Mouse (Mus musculus) CD8-positive naive resting alpha-beta T cell, adult 2 months (primary cell): ENCODE results near the gene Me1.

Source experiments
- DNase-seq, 2 experiments: peaks; one replicate each; pipeline ENCODE4 v3.0.0; 2022; ENCODE audit warnings: low read depth in 2 of 2, low spot score in 2 of 2

Me1 gene

DNA sequence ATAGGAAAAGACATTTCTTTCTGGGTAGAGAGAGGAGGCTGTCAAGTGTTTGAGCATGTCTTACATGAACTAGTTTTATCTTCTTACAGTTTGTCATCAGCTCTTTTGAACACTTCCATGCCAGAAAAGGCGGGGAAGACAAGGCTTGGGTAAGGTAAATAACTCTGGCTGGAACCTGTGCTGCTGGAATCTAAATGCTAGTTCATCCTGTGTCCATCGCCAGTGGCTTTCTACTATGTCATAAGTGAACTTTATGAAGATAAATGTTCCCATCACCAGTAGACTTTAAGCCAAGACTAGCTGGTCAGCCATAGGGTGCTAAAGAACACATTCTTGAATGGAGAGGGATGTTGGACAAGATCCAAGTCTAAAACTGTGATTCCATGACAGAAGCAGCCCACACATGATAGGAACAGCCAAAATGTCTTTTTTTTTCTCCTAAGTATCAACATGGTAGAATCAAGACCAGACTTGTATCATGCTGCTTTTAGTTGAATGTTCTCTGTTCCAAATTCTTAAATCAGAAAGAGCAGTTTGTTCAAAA is 14.4 kb upstream of the Me1 start:
- no peak for DNase-seq

DNA sequence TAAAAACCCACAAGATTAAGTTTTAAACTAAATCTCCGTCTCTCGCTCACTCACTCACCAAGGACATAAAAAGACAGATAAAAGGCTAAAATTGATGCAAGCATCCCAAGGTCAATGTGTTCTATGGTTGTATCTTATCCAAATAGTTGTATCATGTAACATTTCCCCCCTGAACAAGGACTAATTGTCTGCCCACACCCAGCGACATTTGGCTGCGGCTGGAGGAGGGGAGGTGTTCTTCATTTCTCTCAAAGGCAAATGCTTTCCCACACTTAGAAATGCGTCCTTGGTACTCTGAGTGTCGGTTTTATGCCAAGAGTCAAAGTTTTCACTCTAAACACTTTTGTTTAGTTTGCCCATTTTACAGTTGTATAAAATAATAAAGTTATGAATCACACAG is 13.2 kb upstream of the Me1 start:
- no peak for DNase-seq

DNA sequence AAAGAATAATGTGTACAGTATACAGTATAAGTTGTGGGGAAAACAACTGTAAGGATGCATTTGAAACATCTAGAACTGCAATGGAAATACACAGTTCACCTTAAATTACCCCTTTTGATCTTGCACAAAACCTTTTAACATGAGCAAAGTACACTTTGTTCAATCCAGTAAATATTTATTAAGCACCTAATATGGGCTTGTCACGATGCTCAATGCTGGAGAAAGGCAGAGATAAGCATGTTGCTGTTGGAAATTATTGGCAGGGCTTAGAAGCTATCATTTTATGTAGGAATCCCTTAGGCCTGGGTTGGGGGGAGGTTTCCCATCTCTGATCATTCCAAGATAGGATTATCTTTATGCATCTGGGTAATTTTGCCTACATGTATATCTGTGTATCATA is 11.7 kb upstream of the Me1 start:
- DNase-seq, result no peak

DNA sequence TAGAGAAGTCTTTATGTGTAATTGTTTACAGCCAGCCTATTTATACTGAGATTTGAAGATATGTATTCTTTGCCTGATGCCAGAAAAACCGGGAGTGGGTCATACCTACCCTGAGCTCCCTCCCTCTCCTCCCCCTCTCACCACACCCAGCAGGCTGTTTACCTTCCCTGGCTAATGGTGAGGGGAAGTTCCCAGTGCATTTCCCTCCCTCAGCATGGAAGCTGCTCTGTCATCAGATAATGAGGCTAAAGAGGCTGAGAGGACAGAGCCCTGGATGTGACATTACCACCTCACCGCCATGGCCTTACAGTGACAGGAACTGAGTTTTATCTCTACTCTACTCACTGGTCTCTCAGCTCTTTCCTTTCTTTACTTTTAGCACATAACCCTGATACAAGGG is 6.1 kb upstream of the Me1 start:
- no peak for DNase-seq

DNA sequence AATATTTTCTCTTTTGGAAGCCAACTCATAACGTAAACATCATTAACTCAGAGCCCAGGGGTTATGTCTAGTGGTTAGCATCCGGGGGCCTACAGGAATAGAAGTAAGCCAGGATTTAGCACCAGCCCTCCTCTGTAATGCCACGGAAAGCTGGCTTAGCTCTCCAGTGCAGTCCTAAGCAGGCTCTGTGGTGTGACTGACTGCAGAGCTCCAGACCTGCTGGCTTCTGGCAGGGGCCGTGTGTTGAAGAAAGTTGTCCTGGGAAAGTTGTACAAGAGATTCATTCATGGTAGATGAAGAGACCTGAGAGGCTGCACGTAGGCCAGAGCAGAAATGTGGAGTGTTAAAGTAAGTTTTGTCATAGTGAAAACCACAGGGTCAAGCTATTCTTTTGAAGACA is 5.5 kb upstream of the Me1 start:
- DNase-seq, result no peak

DNA sequence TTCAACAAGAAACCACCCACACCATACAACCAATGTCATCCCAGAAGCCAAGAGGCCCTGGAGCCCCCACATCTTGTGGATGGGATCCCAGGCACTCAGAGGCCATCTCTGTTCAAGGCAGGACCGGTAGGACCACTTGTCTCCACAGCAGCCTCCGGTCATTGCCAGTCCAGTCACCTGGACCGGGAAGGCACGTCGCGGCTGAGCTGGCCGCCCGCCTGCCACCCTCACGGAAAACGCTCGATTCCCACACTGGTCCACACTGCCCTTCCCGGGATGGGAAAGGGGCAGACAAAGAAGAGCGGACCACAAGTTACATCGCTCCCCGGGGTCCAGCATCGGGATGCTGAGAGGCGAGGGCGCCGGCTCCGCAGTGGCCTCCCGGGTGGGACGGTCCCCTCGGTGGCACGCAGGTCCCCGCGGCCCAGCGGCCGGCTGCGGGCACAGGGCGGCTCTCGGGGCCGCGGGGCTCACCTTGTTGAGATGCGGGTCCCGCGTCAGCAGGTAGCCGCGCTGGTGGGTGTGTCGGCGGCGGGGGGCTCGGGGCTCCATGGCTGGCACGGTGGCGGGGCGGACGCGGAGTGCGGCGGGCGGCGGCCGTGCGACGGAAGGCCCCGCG is 445 bp downstream of the Me1 start:
- no peak for DNase-seq

DNA sequence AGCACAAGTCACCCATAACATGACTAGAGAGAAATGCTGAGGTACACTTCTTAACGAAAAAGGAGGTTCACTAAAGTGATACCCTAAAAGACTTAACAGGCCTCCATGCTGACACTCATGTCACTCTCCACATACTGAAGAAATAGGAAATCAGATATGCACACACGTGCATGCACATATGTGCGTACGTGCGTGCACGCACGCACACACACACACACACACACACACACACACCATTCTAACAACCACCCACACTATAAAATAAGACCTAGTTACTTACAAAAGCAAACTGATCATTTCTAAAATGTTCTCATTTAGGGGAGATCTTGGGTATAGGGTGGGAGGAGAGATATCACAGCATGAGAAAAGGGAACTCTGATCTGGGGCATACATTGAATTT is 1.1 kb downstream of the Me1 start:
- DNase-seq, result no peak

DNA sequence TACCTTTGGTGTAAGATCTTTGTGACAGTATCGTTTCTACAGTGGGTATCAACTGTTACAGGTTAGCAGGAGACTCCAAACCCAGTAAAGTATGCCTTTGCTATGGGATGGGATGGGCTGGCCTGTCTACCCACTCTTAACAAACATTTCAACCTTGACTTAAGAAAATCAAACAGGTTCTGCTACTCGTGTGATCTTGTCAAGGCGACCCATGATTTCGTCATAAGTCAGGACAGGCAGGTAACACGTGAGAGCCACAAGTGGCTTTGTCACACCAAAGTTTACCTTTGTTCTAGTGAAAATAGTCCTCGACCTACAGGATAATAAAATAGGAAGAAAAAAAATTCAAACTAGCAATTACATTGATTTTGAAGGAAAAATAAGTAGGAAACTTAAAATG is 1.8 kb downstream of the Me1 start:
- no peak for DNase-seq

DNA sequence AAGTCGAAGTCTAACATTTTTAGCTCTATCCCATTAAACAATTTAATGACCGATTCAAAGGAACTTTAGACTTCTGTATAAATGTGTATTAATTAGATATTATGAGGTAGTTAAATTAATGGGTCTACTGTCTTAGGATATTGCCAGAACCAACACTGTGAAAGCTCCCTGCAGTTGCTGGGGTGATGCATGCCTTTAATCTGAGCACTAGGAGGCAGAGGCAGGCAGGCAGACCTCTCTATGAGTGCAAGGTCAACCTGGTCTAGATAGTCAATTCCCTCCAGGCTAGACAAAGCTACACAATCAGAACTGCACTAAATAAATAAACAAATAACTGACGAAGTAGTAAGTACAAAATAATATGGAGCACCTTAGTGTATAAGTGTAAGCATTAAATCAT is 3.1 kb downstream of the Me1 start:
- DNase-seq, result no peak

DNA sequence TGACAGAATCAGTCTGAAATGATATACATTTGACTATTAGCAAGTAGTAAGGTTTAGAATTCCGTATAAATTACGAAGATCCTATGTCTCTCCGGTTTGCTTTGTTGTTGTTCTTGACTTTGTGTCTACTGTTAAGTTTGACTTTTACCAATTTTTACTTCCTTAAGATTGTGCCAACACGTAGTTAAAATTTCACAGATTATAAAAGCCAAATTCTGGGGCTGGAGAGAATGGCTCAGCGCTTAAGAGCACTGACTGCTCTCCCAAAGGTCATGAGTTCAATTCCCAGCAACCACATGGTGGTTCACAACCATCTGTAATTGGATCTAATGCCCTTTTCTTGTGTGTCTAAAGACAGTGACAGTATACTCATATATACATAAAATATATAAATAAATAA is 3.5 kb downstream of the Me1 start:
- DNase-seq, result no peak

DNA sequence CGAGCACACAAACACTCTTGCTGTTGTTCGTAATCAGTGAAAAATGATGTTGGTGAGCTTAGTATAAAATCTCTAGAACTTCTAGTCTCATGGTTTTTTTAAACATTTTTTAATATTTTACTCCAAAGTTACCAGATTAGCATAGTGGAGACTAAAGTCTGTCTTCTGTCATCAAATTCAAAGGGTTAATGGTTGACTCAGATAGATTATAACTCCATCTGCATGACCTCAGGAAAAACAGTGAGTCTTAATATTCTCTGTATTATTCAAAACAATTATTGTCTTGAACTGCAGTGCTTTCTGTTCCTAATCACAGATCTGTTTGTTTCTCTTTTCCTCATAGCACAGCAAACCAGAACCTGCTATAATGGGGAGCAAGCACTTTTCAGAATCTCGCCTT is 4.7 kb downstream of the Me1 start:
- DNase-seq, result no peak

DNA sequence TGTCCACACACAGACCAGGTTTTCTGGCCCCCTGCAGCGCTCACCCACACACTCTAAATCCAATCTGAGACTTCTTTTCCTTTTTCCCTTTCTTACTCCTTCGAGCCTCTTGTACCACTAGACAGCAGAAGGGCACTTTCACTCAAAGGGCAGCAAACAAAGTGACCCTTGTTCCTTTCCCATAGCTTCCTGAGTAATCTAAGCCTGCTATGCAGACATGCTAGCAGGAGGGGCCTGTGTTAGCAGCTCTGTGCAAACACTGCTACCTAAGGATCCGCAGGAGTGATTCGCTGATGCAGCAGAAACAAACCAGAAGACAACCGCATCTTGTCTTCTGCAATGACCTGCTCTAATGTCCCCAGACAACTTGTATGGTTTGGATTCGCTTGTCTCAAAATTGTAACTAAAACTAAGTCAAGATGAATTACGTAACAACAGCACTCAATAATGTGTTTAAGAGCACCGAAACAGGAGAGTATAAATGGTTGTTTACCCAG is 12.0 kb downstream of the Me1 start:
- no peak for DNase-seq

DNA sequence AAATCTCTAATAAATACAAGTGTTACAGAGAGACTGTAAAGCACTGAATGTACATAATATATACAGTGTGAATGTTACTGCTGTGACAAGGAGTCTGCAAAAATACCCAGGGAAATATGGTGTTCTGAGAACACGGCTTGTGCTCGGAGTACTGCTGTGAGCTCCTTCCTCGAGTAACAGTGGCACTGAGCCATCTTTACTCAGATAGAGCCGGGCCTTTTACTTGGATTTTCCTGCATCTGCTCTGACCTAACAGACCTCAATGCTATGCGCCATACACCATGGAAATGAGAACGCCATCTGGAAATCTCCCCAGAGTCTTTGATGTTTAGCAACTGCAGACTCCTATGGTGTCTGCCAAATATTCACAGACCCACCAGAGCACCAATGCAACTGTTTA is 12.9 kb downstream of the Me1 start:
- no peak for DNase-seq

DNA sequence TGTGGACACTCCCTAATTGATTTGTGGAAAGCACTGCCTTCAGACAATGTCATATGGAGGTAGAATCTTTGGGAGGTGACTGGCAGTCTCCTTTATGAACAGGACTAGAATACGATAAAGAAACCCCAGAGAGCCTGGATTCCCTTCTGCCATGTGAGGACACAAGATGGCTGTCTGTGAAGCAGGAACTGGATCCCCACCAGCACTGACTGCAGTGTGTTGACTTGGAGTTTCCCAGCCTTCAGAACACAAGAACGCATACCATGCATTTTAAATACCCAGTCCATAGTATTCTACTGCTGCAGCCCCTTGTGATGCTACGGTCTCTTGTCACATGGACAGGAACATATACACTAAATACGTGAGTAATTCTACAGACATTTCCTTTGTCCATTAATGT is 13.5 kb downstream of the Me1 start:
- no peak for DNase-seq

DNA sequence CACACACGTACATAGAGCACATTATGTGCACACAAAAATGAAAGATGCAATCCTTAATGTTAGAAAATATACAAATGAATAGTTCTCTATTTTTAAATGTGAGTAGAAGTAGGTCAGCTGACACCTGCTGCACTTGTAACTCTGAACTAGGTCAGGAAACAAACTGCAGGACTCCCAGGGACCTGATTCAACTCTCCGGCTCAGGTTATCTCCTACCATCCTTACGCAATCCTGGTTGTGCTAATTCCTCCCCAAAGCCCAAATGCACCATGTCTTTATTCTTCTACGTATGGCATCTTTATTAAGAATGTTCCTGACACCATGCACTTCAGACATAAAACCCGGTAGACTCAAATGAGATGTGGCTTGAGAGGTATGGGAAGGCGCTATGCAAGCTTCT is 15.3 kb downstream of the Me1 start:
- no peak for DNase-seq

DNA sequence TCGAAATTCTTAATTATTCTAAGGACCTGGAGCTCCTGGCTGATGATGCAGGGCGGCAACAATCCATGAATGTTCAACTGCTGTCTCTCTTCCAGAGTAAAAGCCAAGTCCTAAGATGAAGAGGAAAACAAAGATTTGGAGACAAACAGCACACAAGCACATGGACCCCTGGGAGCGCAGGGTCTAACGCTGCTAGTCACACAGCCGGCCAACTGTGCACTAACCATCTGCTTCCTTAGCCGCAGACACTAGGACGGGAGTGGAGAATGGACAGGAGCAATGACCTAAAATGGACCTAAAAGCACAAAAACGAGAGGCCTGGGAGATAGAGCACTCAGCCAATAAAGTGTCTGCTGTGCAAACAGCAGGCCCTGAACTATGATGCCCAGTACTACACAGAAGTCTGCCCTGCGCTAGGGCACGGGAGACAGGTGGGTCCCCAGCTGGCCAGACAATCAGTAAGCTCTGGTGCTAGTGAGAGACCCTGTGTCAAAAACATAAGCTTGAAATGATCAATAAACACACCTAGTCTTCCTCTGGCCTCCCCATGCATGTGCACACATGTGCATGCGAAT is 15.8 kb downstream of the Me1 start:
- no peak for DNase-seq

DNA sequence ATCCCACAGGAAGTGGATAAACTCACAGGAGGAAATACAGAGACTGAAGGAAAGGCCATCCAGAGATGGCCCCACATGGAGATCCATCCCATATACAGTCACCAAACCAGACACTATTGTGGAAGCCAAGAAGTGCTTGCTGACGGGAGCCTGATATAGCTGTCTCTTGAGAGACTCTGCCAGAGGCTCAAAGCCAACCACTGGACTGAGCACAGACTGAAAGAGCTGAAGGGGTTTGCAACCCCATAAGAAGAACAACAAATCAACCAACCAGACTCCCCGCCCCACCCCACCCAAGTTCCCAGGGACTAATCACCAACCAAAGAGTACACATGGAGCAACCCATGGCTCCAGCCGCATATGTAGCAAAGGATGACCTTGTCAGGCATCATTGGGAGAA is 19.5 kb downstream of the Me1 start:
- no peak for DNase-seq

DNA sequence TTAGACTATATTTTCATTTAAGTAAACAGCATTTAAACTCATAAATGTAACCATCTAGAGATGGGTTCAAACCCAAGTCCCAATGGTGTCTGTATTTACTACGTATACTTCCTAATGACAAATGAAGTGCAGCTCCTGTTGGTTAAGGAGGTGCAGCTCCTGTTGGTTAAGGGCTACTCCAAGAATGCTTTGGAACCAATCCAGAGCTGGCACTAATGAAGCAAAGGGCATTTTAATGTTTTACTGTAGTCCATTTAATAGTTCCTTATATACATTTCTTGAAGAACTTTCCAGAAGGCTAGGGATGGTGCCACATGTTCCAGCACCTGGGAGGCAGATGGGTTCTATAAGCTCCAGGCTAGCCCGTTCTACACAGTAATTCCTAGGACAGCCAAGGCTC is 20.3 kb downstream of the Me1 start:
- no peak for DNase-seq

DNA sequence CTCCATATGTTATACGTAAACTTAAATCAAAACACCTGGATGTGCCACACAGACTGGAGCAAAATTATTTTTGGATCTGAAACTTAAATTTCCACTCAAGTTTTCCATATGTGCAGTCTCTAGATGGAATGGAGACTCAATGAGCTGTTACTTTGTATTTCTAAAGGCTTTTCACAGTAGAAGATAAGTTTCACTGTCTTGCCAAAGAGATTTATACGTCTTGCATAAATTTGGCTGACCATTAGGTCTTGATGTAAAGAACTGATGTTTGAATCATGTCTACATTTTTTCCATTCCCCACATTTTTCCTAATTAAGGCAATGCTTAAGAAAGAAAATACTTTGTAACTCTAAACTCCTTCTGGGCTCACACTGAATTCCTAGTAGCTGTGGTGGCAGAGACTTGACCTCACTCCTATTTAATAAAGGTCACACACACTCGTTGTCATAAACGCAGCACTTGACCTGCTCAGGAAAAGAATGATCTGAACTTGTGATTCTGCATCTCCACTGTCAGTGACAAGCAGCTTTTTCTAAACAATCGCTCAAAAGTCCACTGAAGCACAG is 22.8 kb downstream of the Me1 start:
- DNase-seq, result no peak

DNA sequence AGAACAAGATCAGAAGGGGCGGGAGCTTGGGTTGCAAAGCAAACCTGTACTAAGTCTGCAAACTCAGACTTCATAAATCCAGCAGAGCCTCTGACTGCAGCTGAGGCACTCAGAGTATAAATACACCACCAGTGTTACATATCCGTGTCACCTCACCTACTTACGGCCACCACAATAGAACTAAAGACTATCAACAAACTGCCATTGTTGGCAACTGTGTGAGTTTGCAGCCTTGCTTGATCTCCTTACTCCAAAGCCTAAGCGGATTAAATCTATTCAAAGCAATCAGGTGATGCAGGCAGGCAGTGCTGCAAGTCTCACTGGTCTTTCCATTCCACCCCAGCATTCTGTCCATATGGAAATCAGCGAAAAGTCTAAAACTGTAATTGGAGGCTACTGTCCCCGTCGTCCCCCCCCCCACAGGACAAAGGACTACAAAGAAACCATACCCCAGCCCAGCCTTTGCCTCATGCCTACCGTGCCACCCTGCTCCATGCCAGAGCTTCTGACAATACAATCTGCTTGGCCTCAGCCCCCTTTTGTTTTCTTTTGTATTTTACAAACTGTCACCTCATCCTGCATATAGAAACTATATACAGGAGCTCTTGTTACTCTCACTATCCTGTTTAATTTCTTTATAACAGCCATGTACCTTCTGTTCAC is 27.0 kb downstream of the Me1 start:
- DNase-seq, result no peak

DNA sequence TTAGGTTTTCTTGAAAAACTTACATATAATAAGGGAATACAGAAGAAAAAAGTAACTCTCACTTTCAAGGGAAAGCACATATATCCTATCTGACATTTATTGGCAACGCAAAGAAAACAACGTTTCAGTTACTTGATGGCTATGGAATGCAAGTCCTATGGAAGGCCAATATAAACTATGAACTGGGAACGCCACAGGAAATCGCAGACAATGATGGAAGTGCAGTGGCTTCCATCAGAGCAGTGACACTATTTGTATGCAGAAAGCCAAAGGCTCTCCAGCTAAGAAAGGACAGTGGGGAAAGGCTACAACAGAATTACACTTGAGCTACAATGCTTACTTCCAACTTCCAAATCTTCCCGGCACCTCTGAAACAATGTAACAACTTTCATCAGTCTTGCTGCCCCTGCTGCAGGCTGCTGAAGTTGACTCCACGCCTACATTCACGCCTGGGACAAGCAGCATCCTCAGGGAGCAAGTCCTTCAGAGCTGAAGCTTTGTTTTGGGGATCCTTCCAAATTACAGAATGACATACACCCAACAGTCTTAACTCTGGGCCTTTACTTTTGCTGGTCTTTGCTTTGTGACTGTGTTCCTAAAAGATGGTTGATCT is 28.5 kb downstream of the Me1 start:
- no peak for DNase-seq

DNA sequence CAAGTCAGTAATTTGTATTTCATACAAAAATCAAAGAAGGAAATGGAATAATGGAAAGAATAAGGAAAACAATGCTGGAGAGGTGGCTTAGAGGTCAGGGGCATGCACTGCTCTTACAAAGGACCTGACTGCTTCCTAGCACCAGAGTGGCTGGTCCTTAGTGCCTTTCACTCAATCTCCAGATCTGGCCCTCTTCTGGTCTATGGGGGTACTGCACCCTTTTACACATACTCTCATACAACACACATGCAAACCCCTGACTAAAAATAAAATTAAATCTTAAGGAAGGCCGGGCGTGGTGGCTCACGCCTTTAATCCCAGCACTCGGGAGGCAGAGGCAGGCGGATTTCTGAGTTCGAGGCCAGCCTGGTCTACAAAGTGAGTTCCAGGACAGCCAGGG is 34.1 kb downstream of the Me1 start:
- DNase-seq, result peak in 1 of 2 experiments; percentile 14
